Mouse (Mus musculus) intestine, embryonic 14.5 days (tissue): ENCODE data around the gene Nsf. TPM values are rescaled to one million over a fixed set of nuclear protein-coding genes. Genes with fewer than 3 reads are reported as not detected.

ENCODE experiments used
- ATAC-seq: fragments of 200-750 bp; cut with Nextera tagmentation; replicated peaks from 2 replicates; pipeline ENCODE4 v1.8.0; 2017; ENCODE audit warnings: low read depth, moderate number of reproducible peaks, moderate TSS enrichment, moderate library complexity; ENCODE audit not compliant: low FRiP score, low TSS enrichment
- DNase-seq: peaks from one replicate; pipeline ENCODE4 v3.0.0-alpha.2; 2018; ENCODE audit warnings: low spot score
- H3K27ac ChIP-seq: fragments of 300-500 bp; sonication (generic); 2 replicates; pipeline ENCODE4 v1.5.1; 2014; ENCODE audit warnings: low read depth, mild to moderate bottlenecking, control low read depth
- H3K27me3 ChIP-seq: fragments of 300-500 bp; sonication (generic); replicated peaks from 2 replicates; pipeline ENCODE4 v1.6.1; 2014; ENCODE audit warnings: low read length, control low read depth; ENCODE audit not compliant: control insufficient read depth, insufficient read depth
- H3K36me3 ChIP-seq: fragments of 300-500 bp; sonication (generic); 2 replicates; pipeline ENCODE4 v1.6.1; 2014; ENCODE audit warnings: low read length, control low read depth; ENCODE audit not compliant: control insufficient read depth, insufficient read depth
- H3K4me1 ChIP-seq: fragments of 300-500 bp; sonication (generic); replicated peaks from 2 replicates; pipeline ENCODE4 v1.6.1; 2014; ENCODE audit warnings: low read length, control low read depth, mixed read lengths; ENCODE audit not compliant: control insufficient read depth, insufficient read depth
- H3K4me2 ChIP-seq: fragments of 300-500 bp; sonication (generic); 2 replicates; pipeline ENCODE4 v1.6.1; 2014; ENCODE audit warnings: low read length
- H3K4me3 ChIP-seq: fragments of 300-500 bp; sonication (generic); 2 replicates; pipeline ENCODE4 v1.5.1; 2014; ENCODE audit warnings: low read depth, low read length, control low read depth, mixed read lengths
- H3K9ac ChIP-seq: fragments of 300-500 bp; sonication (generic); 2 replicates; pipeline ENCODE4 v1.6.1; 2014; ENCODE audit warnings: mild to moderate bottlenecking, low read length
- H3K9me3 ChIP-seq: fragments of 300-500 bp; sonication (generic); 2 replicates; pipeline ENCODE4 v1.6.1; 2016; ENCODE audit warnings: low read length, control low read depth; ENCODE audit not compliant: control insufficient read depth
- WGBS: fragments of 180-500 bp; shearing (Covaris S2); extraction: QIAGEN DNeasy Blood & Tissue Kit; methylation state at CpG from one replicate; pipeline ENCODE4 v1.1.7; 2014; 5-methylcytosine and 5-hydroxymethylcytosine counted together
- polyA plus RNA-seq: library from polyadenylated mRNA; unstranded; fragments of >200 nt; fragmentation: Nextera tagmentation; extraction: Ambion mirVana; gene quantifications from 2 replicates; pipeline ENCODE4 v1.2.1, GENCODE M21; 2014

Nsf gene
- polyA plus RNA-seq, 1 experiment from 2014 or later: 40.8 TPM

DNA sequence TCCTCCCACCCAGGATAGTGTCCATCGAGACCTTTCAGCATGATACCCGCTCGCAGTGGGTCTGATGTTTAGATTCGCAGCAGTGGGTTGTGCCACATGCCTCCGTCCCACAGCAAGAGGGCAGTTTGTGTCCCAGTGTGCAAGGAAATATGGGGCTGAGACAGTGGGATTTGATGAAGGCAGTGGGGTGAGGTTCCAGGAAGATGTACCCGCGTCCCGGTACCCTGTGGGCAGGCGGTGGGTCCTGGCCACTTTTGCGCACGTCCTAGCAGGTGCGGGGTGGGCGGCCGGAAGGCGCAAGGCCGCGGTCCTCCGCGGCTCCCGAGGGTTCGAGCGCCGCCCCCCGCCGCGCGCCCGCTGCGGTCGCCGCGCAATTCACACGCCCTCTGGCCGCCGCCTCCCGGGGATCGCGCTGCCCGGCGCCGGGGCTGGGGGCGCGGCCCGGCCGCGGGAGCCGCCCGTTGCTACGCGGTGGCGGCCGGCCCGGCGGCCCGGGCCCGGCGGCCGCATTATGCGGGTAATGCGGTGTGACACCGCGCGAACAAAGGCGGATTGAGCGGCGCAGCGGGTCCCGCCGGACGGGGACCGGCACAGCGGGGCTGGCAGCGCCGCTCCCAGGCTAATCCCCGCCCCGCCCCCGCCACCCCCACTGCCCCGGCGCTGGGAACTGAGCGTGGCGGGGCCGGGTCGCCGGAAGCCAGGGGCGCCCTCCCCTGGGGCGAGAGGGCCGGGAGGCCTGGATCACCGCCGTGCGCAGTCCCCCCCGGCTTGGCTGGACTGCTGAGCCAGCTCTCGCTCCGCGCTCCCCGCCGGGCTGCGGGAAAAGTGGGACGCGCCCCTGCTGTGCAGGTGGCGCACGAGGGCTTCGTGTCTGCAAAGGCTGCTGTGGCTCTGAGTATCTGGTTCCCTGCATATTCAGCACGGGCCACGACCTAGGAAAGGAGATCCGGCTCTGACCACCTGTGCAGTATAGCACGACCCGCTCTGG, 144.0 kb downstream of the Nsf start:
- Histone ChIP-seq H3K4me3 (peak overlapping the region; percentile 45), H3K4me1 (0 out of 2 replicates have a peak, but pooled peaks cover under 1% of the 10 kb centered on the region), H3K4me2 (peak overlapping the region; percentile 97), H3K27ac (no peak overlapping the region), H3K36me3 (no peaks in the 10 kb centered on the region), H3K27me3 (peaks cover 54% of the 10 kb centered on the region), H3K9me3 (peaks cover 5% of the 10 kb centered on the region; the same call in 1 of the 2 replicates), H3K9ac (0 out of 2 replicates have a peak overlapping the region, but pooled peaks have one; percentile 25)
- WGBS: under 1% methylated on average over 96 of the region's 107 CpGs
- ATAC-seq (peak; percentile 37; the same call in 1 of the 2 replicates), DNase-seq (peak; percentile 72)

DNA sequence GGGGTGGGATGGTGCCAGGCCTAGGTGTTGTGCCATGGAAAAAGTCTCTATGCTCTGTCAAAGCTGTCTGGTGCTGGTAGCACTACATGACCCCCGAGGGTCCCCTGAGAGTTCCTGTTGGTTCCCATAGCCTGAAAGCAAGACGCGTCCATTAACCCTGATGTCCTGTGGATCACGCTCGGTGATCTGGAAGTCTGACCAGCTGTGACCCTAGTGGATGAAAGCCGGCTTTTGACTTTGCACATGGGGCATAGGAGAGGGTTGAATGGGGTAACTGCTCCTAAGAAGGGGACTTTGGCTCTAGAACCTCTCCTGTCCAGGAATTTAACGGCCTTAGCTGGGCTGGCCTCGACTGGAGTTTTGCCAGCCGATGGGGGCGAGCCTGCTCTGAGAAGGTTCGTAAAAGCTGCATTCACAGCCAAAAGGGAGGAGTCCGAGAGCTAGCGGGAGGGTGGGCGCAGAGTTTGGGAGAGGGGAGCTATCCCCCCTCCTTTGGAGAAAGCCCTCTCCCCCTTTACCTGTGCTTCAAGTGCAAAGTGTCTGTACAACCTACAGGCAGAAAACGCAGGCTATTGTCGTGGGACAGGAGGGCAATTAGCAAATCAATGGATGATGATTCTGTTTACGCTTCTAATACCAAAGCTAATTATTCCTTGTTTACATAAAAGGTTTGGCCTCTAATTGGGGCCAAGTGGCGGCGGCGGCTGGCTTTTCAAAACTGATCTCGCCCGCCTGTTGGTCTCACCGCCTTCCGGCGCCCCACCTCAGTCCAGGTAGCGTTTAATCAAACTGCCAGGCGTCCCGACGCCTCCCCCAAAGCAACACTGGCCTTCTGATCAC, 144.9 kb downstream of the Nsf start:
- no peak for ATAC-seq
- H3K4me2 ChIP-seq: peak overlapping the region; percentile 97
- WGBS: 6% methylated on average over 29 of the region's 29 CpGs
- no peaks in the 10 kb centered on the region for H3K36me3 ChIP-seq
- H3K4me1 ChIP-seq: no peaks in the 10 kb centered on the region
- no peak for DNase-seq
- peaks cover 54% of the 10 kb centered on the region for H3K27me3 ChIP-seq
- peak overlapping the region; percentile 45 for H3K4me3 ChIP-seq
- no peak overlapping the region for H3K9ac ChIP-seq
- H3K9me3 ChIP-seq: peaks cover 5% of the 10 kb centered on the region; the same call in 1 of the 2 replicates
- no peak overlapping the region for H3K27ac ChIP-seq

DNA sequence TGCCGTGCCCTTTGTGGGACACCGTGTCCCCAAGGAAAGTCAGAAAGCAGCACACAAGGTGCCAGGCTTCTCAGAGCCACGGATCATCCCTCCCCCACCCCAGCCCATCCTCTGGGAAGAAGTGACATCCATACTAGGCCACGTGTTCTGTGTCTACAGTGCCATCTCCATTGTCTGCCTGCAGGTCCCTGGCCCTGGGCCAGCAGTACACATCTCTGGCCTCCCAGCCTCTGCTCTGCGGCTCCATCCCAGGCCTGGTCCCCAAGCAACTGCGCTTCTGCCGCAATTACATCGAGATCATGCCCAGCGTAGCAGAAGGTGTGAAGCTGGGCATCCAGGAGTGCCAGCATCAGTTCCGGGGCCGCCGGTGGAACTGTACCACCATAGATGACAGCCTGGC, 145.9 kb downstream of the Nsf start:
- no peak overlapping the region for H3K9ac ChIP-seq
- H3K4me1 ChIP-seq: no peaks in the 10 kb centered on the region
- H3K4me3 ChIP-seq: no peak overlapping the region
- peaks cover 5% of the 10 kb centered on the region; the same call in 1 of the 2 replicates for H3K9me3 ChIP-seq
- H3K27me3 ChIP-seq: peaks cover 54% of the 10 kb centered on the region
- 34% methylated on average over 12 of the region's 12 CpGs for WGBS
- ATAC-seq (no peak), DNase-seq (no peak)
- no peak overlapping the region for H3K27ac ChIP-seq
- no peaks in the 10 kb centered on the region for H3K36me3 ChIP-seq
- H3K4me2 ChIP-seq: no peak overlapping the region

DNA sequence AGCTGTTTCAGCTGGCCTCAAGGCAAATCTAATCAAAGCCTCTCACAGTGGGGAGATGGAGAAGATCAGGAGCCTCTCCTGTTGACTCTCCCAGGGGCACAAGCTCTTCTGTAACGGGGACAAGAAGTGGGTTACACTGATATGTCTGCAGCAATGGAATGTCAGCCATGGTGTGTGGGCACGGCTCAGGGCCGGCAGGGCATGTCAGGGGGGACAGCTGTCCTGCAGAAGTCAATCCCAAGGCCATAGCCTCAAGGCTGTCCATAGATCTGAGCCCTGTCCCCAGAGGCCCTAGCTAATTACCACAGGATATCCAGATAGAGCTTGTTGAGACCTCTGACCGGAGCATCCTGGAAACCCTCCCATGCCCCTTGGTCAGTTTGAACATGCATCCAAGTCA, 149.1 kb downstream of the Nsf start:
- no peak for DNase-seq
- Histone ChIP-seq H3K27ac (no peak overlapping the region), H3K4me2 (no peak overlapping the region), H3K9ac (no peak overlapping the region), H3K4me3 (no peak overlapping the region), H3K9me3 (peaks cover 5% of the 10 kb centered on the region; the same call in 1 of the 2 replicates), H3K4me1 (no peaks in the 10 kb centered on the region), H3K27me3 (peaks cover 28% of the 10 kb centered on the region), H3K36me3 (no peaks in the 10 kb centered on the region)
- 73% methylated on average over 4 of the region's 4 CpGs for WGBS
- ATAC-seq: no peak

DNA sequence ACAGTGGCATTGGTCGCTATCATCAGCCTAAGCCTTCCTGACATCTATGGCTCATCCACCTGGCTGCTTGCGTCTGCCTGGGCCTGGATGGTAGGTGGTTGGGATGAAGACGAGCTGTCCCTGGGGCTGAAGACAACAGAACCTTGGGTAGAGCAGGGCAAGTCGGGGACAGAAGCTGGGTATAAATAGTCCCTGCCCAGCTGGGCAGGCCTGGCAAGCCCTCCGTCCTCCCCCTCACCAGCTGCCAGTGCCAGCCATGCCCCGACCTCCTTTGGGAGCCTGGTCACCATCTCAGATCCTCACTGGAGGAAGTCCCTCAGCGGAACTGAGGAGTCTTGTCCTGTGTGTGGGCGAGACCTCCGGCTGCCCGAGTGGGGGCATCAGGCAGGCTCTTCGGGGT, 149.7 kb downstream of the Nsf start:
- Histone ChIP-seq H3K27ac (no peak overlapping the region), H3K4me3 (no peak overlapping the region), H3K9ac (no peak overlapping the region), H3K4me2 (no peak overlapping the region), H3K36me3 (no peaks in the 10 kb centered on the region), H3K27me3 (peaks cover 21% of the 10 kb centered on the region), H3K9me3 (peaks cover 5% of the 10 kb centered on the region; the same call in 1 of the 2 replicates), H3K4me1 (no peaks in the 10 kb centered on the region)
- 86% methylated on average over 11 of the region's 11 CpGs for WGBS
- ATAC-seq (no peak), DNase-seq (no peak)

DNA sequence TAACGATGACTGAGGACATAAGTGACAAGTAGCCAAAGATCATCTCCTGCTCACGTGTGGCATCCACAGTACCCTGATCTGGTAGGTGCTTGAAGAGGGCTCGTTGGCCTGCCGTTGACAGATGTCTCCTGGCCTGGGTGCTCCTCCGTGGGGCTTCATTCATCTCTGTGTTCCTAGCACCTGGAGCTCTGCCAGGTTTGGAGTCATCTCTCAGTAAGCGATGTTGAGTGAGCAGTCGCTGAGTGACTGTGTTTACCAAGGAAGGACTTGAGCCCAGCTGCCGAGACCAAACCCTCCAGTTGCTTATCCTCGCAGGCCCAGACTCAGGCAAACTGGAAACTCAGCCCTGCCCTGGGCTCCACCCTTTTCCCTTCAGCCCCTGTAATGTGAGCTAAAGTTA, 152.7 kb downstream of the Nsf start:
- no peak overlapping the region for H3K9ac ChIP-seq
- peaks cover 10% of the 10 kb centered on the region for H3K27me3 ChIP-seq
- 50% methylated on average over 9 of the region's 9 CpGs for WGBS
- no peak overlapping the region for H3K4me2 ChIP-seq
- peaks cover 5% of the 10 kb centered on the region; the same call in 1 of the 2 replicates for H3K9me3 ChIP-seq
- no peak overlapping the region for H3K27ac ChIP-seq
- H3K4me3 ChIP-seq: no peak overlapping the region
- H3K36me3 ChIP-seq: no peaks in the 10 kb centered on the region
- DNase-seq (no peak), ATAC-seq (no peak)
- no peaks in the 10 kb centered on the region for H3K4me1 ChIP-seq

DNA sequence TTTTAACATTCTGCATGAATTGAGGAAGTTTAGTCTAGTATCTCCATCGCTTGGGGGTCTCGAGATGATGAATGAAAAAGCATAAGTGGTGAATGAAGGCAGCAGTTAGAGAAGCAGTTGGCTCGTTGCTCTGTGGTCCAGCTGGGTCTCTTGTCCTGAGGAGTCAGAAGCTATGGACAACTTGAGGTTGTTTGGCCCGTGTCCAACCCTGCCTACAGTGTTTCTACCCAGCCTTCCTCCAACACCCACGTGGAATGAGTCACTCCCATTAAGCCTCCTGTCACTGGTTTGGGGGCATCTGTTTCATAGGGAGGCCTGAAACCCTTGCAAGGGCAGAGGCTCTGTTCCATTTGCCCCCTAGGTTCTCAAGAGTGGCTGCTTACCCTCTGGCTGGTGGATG, 163.9 kb downstream of the Nsf start:
- H3K27ac ChIP-seq: no peak overlapping the region
- H3K4me3 ChIP-seq: no peak overlapping the region
- DNase-seq (no peak), ATAC-seq (no peak)
- no peaks in the 10 kb centered on the region for H3K9me3 ChIP-seq
- WGBS: 65% methylated on average over 5 of the region's 5 CpGs
- no peaks in the 10 kb centered on the region for H3K36me3 ChIP-seq
- no peaks in the 10 kb centered on the region for H3K4me1 ChIP-seq
- no peak overlapping the region for H3K9ac ChIP-seq
- H3K4me2 ChIP-seq: no peak overlapping the region
- peaks cover 26% of the 10 kb centered on the region for H3K27me3 ChIP-seq

DNA sequence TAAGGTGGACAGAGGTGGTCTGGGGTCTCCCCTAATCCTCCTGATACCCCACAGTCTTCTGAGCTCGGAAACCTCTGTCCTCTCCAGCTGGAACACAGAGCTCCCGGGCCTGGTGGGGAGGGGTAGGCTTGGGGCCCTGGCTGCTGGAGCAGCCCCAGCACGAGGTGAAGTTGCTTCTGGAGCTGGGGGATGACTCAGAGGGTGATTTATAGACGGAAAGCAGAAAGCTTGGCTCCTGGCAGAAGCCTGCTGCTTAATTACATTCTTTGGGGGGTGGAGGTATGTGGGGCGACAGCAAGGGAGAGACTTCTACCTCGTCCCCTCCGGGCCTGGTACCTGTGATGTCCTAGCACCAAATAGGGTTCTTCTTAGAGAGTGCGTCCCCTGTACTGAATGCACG, 173.7 kb downstream of the Nsf start:
- H3K4me2 ChIP-seq: no peak overlapping the region
- H3K36me3 ChIP-seq: no peaks in the 10 kb centered on the region
- H3K4me3 ChIP-seq: no peak overlapping the region
- ATAC-seq (no peak), DNase-seq (no peak)
- WGBS: 24% methylated on average over 9 of the region's 9 CpGs
- no peak overlapping the region for H3K27ac ChIP-seq
- no peaks in the 10 kb centered on the region for H3K9me3 ChIP-seq
- H3K9ac ChIP-seq: no peak overlapping the region
- H3K27me3 ChIP-seq: peaks cover 24% of the 10 kb centered on the region
- H3K4me1 ChIP-seq: no peaks in the 10 kb centered on the region; the same call in 1 of the 2 replicates
